In the genomic region with DNA sequence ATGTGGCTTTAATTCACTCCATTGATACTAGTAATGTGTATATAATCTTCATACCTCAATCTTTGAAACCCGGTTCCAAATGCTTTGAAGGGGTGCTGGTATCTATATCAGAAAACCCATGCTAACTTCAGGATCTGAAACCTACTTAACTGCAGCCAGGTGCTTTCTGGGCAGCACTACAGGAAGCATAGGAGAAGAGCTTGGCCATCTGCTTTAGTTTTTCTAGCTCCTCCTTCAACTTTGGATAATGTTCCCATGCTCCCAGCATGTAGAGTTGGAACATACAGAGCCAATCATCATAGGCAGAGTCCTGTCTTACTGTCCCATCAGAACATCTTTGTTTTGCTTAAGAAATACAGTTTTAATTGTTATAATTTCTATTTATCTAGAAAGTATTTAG, we compare ENCODE assay signal across 17 mouse cellular contexts.
"Had no signal": no experiment of that assay in that cellular context is flagged by ENCODE, and none has a peak within 500 bp of the region (broad histone marks: within the 10 kb centered on the region; RNA-seq: fewer than 3 reads in every experiment).

No protein-coding gene starts in this region.

- H3K9me3 ChIP-seq: lung, embryonic 15.5 days; megakaryocyte, embryonic 14.5 days; midbrain, embryonic 13.5 days; neural tube, embryonic 12.5 days; stomach, embryonic 15.5 days had no signal

- H3K36me3 ChIP-seq: lung, embryonic 15.5 days; midbrain, embryonic 13.5 days; neural tube, embryonic 12.5 days; stomach, embryonic 15.5 days had no signal

- H3K4me2 ChIP-seq: lung, embryonic 15.5 days; midbrain, embryonic 13.5 days; neural tube, embryonic 12.5 days; stomach, embryonic 15.5 days had no signal

- H3K4me1 ChIP-seq: lung, embryonic 15.5 days; megakaryocyte, embryonic 14.5 days; midbrain, embryonic 13.5 days; neural tube, embryonic 12.5 days; stomach, embryonic 15.5 days had no signal

- H3K9ac ChIP-seq: liver, postnatal 0 days; lung, embryonic 15.5 days; midbrain, embryonic 13.5 days; neural tube, embryonic 12.5 days; stomach, embryonic 15.5 days had no signal

- ATAC-seq: liver, postnatal 0 days; lung, postnatal 0 days; midbrain, embryonic 13.5 days; midbrain, embryonic 16.5 days had no signal

- H3K27me3 ChIP-seq: lung, embryonic 15.5 days; megakaryocyte, embryonic 14.5 days; midbrain, embryonic 13.5 days; neural tube, embryonic 12.5 days; stomach, embryonic 15.5 days had no signal

- DNase-seq: liver, postnatal 0 days; lung, adult 2 months; lung, postnatal 14 days; lung, postnatal 36 days; right cerebral cortex, postnatal 14 days; thymus, adult 2 months; thymus, postnatal 25 days; thymus, postnatal 4 days had no signal

- H3K4me3 ChIP-seq: lung, embryonic 15.5 days; megakaryocyte, embryonic 14.5 days; midbrain, embryonic 13.5 days; neural tube, embryonic 12.5 days; stomach, embryonic 15.5 days had no signal

- H3K27ac ChIP-seq: lung, embryonic 15.5 days; macrophage; midbrain, embryonic 13.5 days; neural tube, embryonic 12.5 days; stomach, embryonic 15.5 days; stomach, postnatal 0 days had no signal
